Mouse (Mus musculus) erythroblast, embryonic 14.5 days (primary cell): ENCODE results near the gene Washc2. TPM values are rescaled to one million over a fixed set of nuclear protein-coding genes. Genes with fewer than 3 reads are reported as not detected.
"Not testable (repeated sequence)": the region's sequence is repeated elsewhere in the genome, so short reads cannot be mapped to it uniquely, and the experiment has no call there.

Experiments
- H3K27me3 ChIP-seq: 2 replicates; pipeline ENCODE4 v1.6.1; 2012; ENCODE audit warnings: inconsistent platforms; ENCODE audit not compliant: control insufficient read depth
- H3K36me3 ChIP-seq: 2 replicates; pipeline ENCODE4 v1.6.1; 2012; ENCODE audit warnings: mild to moderate bottlenecking, inconsistent platforms; ENCODE audit not compliant: control insufficient read depth
- H3K4me1 ChIP-seq: 2 replicates; pipeline ENCODE4 v1.6.1; 2012; ENCODE audit warnings: inconsistent platforms; ENCODE audit not compliant: control insufficient read depth
- H3K4me3 ChIP-seq: replicated peaks from 2 replicates; pipeline ENCODE3; 2012; ENCODE audit warnings: moderate library complexity, mild to moderate bottlenecking, inconsistent platforms
- H3K9me3 ChIP-seq: 2 replicates; pipeline ENCODE4 v1.6.1; 2012; ENCODE audit warnings: low read length, inconsistent platforms, mixed read lengths; ENCODE audit not compliant: control insufficient read depth
- GATA1 ChIP-seq: IDR thresholded peaks from 2 replicates; pipeline ENCODE4 v1.6.1; 2012; ENCODE audit warnings: low read length, inconsistent platforms, mixed read lengths
- TAL1 ChIP-seq: IDR thresholded peaks from 3 replicates; pipeline ENCODE4 v1.6.1; 2012; ENCODE audit warnings: low read length, inconsistent platforms, mixed read lengths
- polyA plus RNA-seq: library from polyadenylated mRNA; stranded (reverse); fragments of >175 nt; gene quantifications from 2 replicates; pipeline ENCODE4 v1.2.3, GENCODE M21; 2012

Washc2 gene
- 0.52 and 0.56 TPM in 2 replicates for polyA plus RNA-seq

- Histone ChIP-seq H3K36me3 (no peaks in the 10 kb centered on the region; the same call in 1 of the 2 replicates), H3K27me3 (no peaks in the 10 kb centered on the region), H3K9me3 (no peaks in the 10 kb centered on the region), H3K4me1 (peaks cover 22% of the 10 kb centered on the region), H3K4me3 (peak within 1 kb of the TSS; percentile 78)
- TF ChIP-seq GATA1 (no peak), TAL1 (no peak)
These were observed at the start of gene Washc2 for GRCm38 (mm10) chr6:116207729-116208534. Gene Washc2, plus strand, starts transcription at chr6:116208038.

- Histone ChIP-seq H3K4me1 (no peaks in the 10 kb centered on the region), H3K4me3 (no peak overlapping the region), H3K27me3 (no peaks in the 10 kb centered on the region), H3K9me3 (no peaks in the 10 kb centered on the region), H3K36me3 (peaks cover 2% of the 10 kb centered on the region; the same call in 1 of the 2 replicates)
- TF ChIP-seq GATA1 (no peak), TAL1 (no peak)
These were observed 41.5 kb upstream of the Washc2 start for GRCm38 (mm10) chr6:116166383-116166782.

GRCm38 (mm10) chr6:116173511-116174099 lies 34.2 kb upstream of the Washc2 start:
- not testable (repeated sequence) for H3K4me3 ChIP-seq, H3K36me3 ChIP-seq, H3K27me3 ChIP-seq, H3K4me1 ChIP-seq, H3K9me3 ChIP-seq

- TF ChIP-seq GATA1, result no peak
- no peak for TF ChIP-seq TAL1
- Histone ChIP-seq H3K4me3 (no peak overlapping the region), H3K27me3 (no peaks in the 10 kb centered on the region), H3K36me3 (no peaks in the 10 kb centered on the region), H3K9me3 (no peaks in the 10 kb centered on the region), H3K4me1 (no peaks in the 10 kb centered on the region)
These were observed 29.5 kb upstream of the Washc2 start for GRCm38 (mm10) chr6:116178376-116178775.

- H3K9me3 ChIP-seq, result no peaks in the 10 kb centered on the region
- no peaks in the 10 kb centered on the region; the same call in 1 of the 2 replicates for H3K36me3 ChIP-seq
- H3K4me3 ChIP-seq, result no peak overlapping the region
- no peaks in the 10 kb centered on the region for H3K4me1 ChIP-seq
- TF ChIP-seq TAL1 (no peak), GATA1 (no peak)
- H3K27me3 ChIP-seq, result no peaks in the 10 kb centered on the region
These were observed 27.1 kb upstream of the Washc2 start for GRCm38 (mm10) chr6:116180731-116181130.

- no peaks in the 10 kb centered on the region; the same call in 1 of the 2 replicates for H3K36me3 ChIP-seq
- no peaks in the 10 kb centered on the region for H3K27me3 ChIP-seq
- TF ChIP-seq GATA1, result no peak
- TF ChIP-seq TAL1, result no peak
- H3K4me1 ChIP-seq, result no peaks in the 10 kb centered on the region
- no peak overlapping the region for H3K4me3 ChIP-seq
- H3K9me3 ChIP-seq, result no peaks in the 10 kb centered on the region
These were observed 24.3 kb upstream of the Washc2 start for GRCm38 (mm10) chr6:116183509-116183908.

GRCm38 (mm10) chr6:116186485-116186884 lies 21.4 kb upstream of the Washc2 start:
- H3K36me3 ChIP-seq, result no peaks in the 10 kb centered on the region; the same call in 1 of the 2 replicates
- no peaks in the 10 kb centered on the region for H3K9me3 ChIP-seq
- no peaks in the 10 kb centered on the region for H3K27me3 ChIP-seq
- H3K4me3 ChIP-seq, result no peak overlapping the region
- peaks cover 1% of the 10 kb centered on the region; the same call in 1 of the 2 replicates for H3K4me1 ChIP-seq
- TF ChIP-seq GATA1, result no peak
- no peak for TF ChIP-seq TAL1

GRCm38 (mm10) chr6:116189417-116189816 lies 18.4 kb upstream of the Washc2 start:
- peaks cover 21% of the 10 kb centered on the region for H3K4me1 ChIP-seq
- no peaks in the 10 kb centered on the region for H3K9me3 ChIP-seq
- no peak for TF ChIP-seq TAL1
- TF ChIP-seq GATA1, result no peak
- no peaks in the 10 kb centered on the region; the same call in 1 of the 2 replicates for H3K36me3 ChIP-seq
- peaks cover 5% of the 10 kb centered on the region for H3K27me3 ChIP-seq
- H3K4me3 ChIP-seq, result no peak overlapping the region

GRCm38 (mm10) chr6:116192809-116193311 lies 15.0 kb upstream of the Washc2 start:
- H3K36me3 ChIP-seq, result no peaks in the 10 kb centered on the region
- H3K27me3 ChIP-seq, result peaks cover 5% of the 10 kb centered on the region
- TF ChIP-seq GATA1 (no peak), TAL1 (no peak)
- H3K4me1 ChIP-seq, result peaks cover 21% of the 10 kb centered on the region
- H3K4me3 ChIP-seq, result peak overlapping the region; percentile 82
- H3K9me3 ChIP-seq, result no peaks in the 10 kb centered on the region
